Mouse (Mus musculus) CH12.LX (cell line): ENCODE results near the gene Capza1.

Experiments
- CHD2 ChIP-seq: IDR thresholded peaks from 2 replicates; pipeline ENCODE4 v1.6.1; 2011; ENCODE audit warnings: low read length, improper control_type of control experiment
- EP300 ChIP-seq: IDR thresholded peaks from 2 replicates; pipeline ENCODE4 v1.6.1; 2011; ENCODE audit warnings: low read length, improper control_type of control experiment

GRCm38 (mm10) chr3:104792360-104793270 lies 71.7 kb downstream of the Capza1 start:
- no peak for TF ChIP-seq CHD2
- no peak for TF ChIP-seq EP300
